Mouse (Mus musculus) heart, embryonic 11.5 days (tissue): ENCODE measurements at regions not wholly inside any gene's neighbourhood (a gene's known extent, or its start where the extent isn't known, plus 50 kb on each side); places are given as distances from the start of the nearest gene placed in this dataset.
"Not testable (repeated sequence)": the region's sequence is repeated elsewhere in the genome, so short reads cannot be mapped to it uniquely, and the experiment has no call there.

Experiments
- ATAC-seq: fragments of 200-750 bp; cut with Nextera tagmentation; replicated peaks from 2 replicates; pipeline ENCODE4 v1.8.0; 2017; ENCODE audit warnings: moderate library complexity; ENCODE audit not compliant: insufficient number of reproducible peaks, low FRiP score, low TSS enrichment
- H3K27ac ChIP-seq: fragments of 300-500 bp; sonication (generic); 2 replicates; pipeline ENCODE4 v1.5.1; 2014; ENCODE audit warnings: mild to moderate bottlenecking, low read depth, low read length
- H3K27me3 ChIP-seq: fragments of 300-500 bp; sonication (generic); 2 replicates; pipeline ENCODE4 v1.6.1; 2014; ENCODE audit warnings: mild to moderate bottlenecking, low read length, mixed read lengths; ENCODE audit not compliant: control insufficient read depth, insufficient read depth
- H3K36me3 ChIP-seq: fragments of 300-500 bp; sonication (generic); 2 replicates; pipeline ENCODE4 v1.6.1; 2014; ENCODE audit warnings: mild to moderate bottlenecking, low read length, moderate library complexity, mixed read lengths; ENCODE audit not compliant: control insufficient read depth, insufficient read depth
- H3K4me1 ChIP-seq: fragments of 300-500 bp; sonication (generic); 2 replicates; pipeline ENCODE4 v1.6.1; 2014; ENCODE audit warnings: low read length; ENCODE audit not compliant: control insufficient read depth, insufficient read depth
- H3K4me2 ChIP-seq: fragments of 300-500 bp; sonication (generic); 2 replicates; pipeline ENCODE4 v1.6.1; 2014; ENCODE audit warnings: mild to moderate bottlenecking, moderate library complexity
- H3K4me3 ChIP-seq: fragments of 300-500 bp; sonication (generic); 2 replicates; pipeline ENCODE4 v1.5.1; 2014; ENCODE audit warnings: low read depth, low read length
- H3K9ac ChIP-seq: fragments of 300-500 bp; sonication (generic); 2 replicates; pipeline ENCODE4 v1.6.1; 2014; ENCODE audit warnings: mild to moderate bottlenecking, low read depth, low read length, moderate library complexity
- H3K9me3 ChIP-seq: fragments of 300-500 bp; sonication (generic); replicated peaks from 2 replicates; pipeline ENCODE4 v1.6.1; 2016; ENCODE audit warnings: low read length; ENCODE audit not compliant: control insufficient read depth
- WGBS: fragments of 180-500 bp; shearing (Covaris S2); extraction: QIAGEN DNeasy Blood & Tissue Kit; methylation state at CpG from one replicate; pipeline ENCODE4 v1.1.7; 2014; ENCODE audit not compliant: insufficient replicate concordance; 5-methylcytosine and 5-hydroxymethylcytosine counted together

- ATAC-seq, H3K4me1 ChIP-seq, H3K9me3 ChIP-seq, H3K36me3 ChIP-seq, H3K9ac ChIP-seq, H3K4me3 ChIP-seq, H3K27ac ChIP-seq, H3K27me3 ChIP-seq, H3K4me2 ChIP-seq: not testable (repeated sequence)
- WGBS, result 83% methylated on average over 7 of the region's 7 CpGs
These were observed 80.8 kb upstream of the Gm15446 start for GRCm38 (mm10) chr5:109842186-109842978.

DNA sequence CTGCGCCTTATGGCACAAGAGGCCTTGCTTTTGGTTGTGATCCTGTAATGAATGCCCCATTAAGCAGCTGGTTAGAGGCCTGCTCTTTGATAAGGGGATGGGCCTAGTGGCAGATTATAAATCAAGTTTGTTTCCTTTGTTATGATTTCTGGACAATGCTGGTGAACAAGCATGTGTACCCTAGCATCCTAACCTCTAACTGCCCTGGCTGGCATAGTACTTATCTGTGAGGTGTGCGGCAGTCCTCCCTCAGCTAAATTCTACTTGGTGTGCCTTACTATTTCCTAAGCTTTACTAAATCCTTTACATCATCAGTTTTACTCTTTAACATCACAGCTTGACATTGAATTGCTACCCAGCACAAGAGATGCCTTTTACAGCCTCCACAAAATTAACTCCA, 79.0 kb upstream of the Gm15446 start:
- not testable (repeated sequence) for H3K9ac ChIP-seq, H3K9me3 ChIP-seq, H3K27ac ChIP-seq, H3K36me3 ChIP-seq, ATAC-seq, H3K27me3 ChIP-seq, H3K4me1 ChIP-seq
- peak overlapping the region; percentile 61 for H3K4me3 ChIP-seq
- peak overlapping the region; percentile 68 for H3K4me2 ChIP-seq
- 86% methylated on average over 2 of the region's 2 CpGs for WGBS

- peak; percentile 84 for ATAC-seq
- 4% methylated on average over 15 of the region's 15 CpGs for WGBS
- H3K4me2 ChIP-seq, result peak overlapping the region; percentile 68
- no peaks in the 10 kb centered on the region for H3K36me3 ChIP-seq
- H3K27me3 ChIP-seq, result no peaks in the 10 kb centered on the region
- H3K9me3 ChIP-seq, result no peaks in the 10 kb centered on the region; the same call in 1 of the 2 replicates
- peak overlapping the region; percentile 61 for H3K4me3 ChIP-seq
- no peak overlapping the region for H3K27ac ChIP-seq
- H3K4me1 ChIP-seq, result no peaks in the 10 kb centered on the region
- peak overlapping the region; percentile 75 for H3K9ac ChIP-seq
These were observed 78.4 kb upstream of the Gm15446 start for GRCm38 (mm10) chr5:109844753-109845186.

- not testable (repeated sequence) for H3K36me3 ChIP-seq, H3K4me3 ChIP-seq, H3K4me2 ChIP-seq, H3K27me3 ChIP-seq, H3K9ac ChIP-seq, H3K27ac ChIP-seq, H3K4me1 ChIP-seq, ATAC-seq, H3K9me3 ChIP-seq
These were observed 72.0 kb upstream of the Gm15446 start for GRCm38 (mm10) chr5:109851225-109851624.

- no peak for ATAC-seq
- H3K9me3 ChIP-seq, result no peaks in the 10 kb centered on the region
These were observed 62.8 kb upstream of the Gm15446 start for GRCm38 (mm10) chr5:109860402-109860801.

DNA sequence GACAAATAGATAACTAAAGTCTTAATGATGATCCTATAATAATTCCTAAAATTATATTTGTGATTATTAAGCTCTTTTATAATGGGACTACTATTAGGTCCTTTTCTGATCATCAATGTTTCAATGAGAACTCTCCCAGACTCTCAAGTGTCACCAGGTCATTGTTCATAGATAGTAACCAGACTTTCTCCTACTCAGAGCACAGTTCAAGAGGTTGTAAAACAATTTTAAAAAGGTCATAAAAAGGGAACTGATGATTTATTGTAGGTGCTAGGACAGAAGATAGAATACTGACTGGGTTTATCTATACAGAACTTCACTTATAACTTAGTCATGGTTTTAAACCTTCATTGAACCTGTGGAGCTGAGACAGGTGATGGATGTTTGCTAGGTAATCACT, 58.7 kb upstream of the Gm15446 start:
- H3K27me3 ChIP-seq, ATAC-seq, H3K36me3 ChIP-seq, H3K27ac ChIP-seq, H3K4me1 ChIP-seq, H3K9me3 ChIP-seq, H3K4me3 ChIP-seq, H3K4me2 ChIP-seq, H3K9ac ChIP-seq: not testable (repeated sequence)

More at GRCm38 (mm10) chr5:109860402-109860801, 62.8 kb upstream of the Gm15446 start:
- Histone ChIP-seq H3K27ac (no peak overlapping the region), H3K4me3 (no peak overlapping the region), H3K9ac (no peak overlapping the region), H3K4me2 (no peak overlapping the region), H3K4me1 (no peaks in the 10 kb centered on the region), H3K27me3 (no peaks in the 10 kb centered on the region), H3K36me3 (no peaks in the 10 kb centered on the region)
- 76% methylated on average over 4 of the region's 4 CpGs for WGBS

DNA sequence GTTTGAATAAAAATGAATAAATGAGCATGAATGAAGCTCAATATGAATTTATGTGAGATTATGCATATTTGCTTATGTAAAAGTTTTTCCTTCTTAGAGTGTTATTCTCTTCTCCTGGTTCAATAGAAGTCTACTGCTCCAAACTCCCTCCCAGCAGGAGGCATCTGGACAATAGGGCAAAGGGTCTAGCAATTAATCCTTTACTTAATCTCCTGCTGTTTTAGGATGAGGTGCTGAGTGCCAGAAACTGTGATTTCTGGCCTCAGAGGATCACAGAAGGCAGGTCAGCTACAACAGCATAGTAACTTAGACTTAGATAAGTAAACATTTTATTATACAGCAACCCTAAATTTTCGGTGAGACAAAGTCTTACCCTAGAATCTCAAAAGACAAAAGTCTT, 57.6 kb upstream of the Gm15446 start:
- no peaks in the 10 kb centered on the region for H3K36me3 ChIP-seq
- no peak overlapping the region for H3K4me2 ChIP-seq
- no peak overlapping the region for H3K27ac ChIP-seq
- WGBS, result 80% methylated on average over 1 of the region's 1 CpGs
- H3K9ac ChIP-seq, result no peak overlapping the region
- peaks cover 3% of the 10 kb centered on the region; the same call in 1 of the 2 replicates for H3K4me1 ChIP-seq
- no peak for ATAC-seq
- no peak overlapping the region for H3K4me3 ChIP-seq
- no peaks in the 10 kb centered on the region for H3K9me3 ChIP-seq
- no peaks in the 10 kb centered on the region for H3K27me3 ChIP-seq

- Histone ChIP-seq H3K4me2 (peak overlapping the region; percentile 64), H3K27me3 (no peaks in the 10 kb centered on the region), H3K27ac (peak overlapping the region; percentile 5; the same call in 1 of the 2 replicates), H3K9ac (peak overlapping the region; percentile 73), H3K4me1 (peaks cover 3% of the 10 kb centered on the region; the same call in 1 of the 2 replicates), H3K36me3 (no peaks in the 10 kb centered on the region), H3K4me3 (peak overlapping the region; percentile 69), H3K9me3 (no peaks in the 10 kb centered on the region)
- peak; percentile 99 for ATAC-seq
- under 1% methylated on average over 22 of the region's 22 CpGs for WGBS
These were observed 56.7 kb upstream of the Gm15446 start for GRCm38 (mm10) chr5:109866337-109867126.
